Comparison of ENCODE assay signal across 10 mouse cellular contexts in the genomic region with DNA sequence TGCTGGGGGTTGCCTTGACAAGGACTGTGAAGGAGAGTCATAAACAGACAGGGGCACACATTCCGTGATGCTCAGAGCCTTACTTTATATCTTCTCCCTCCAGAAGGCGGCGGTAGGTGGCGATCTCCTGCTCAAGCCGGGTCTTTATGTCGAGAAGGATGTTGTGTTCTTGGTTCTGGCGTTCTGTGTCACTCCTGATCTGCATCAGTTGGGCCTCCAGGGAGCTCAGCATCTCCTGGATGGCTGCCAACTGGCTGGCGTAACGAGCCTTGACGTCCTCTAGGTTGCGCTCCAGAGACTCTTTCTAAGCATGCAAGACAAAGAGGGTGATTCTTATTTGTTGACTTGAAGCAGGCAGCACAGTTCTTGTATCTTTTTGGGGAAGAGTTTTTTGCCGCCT. TPM values are rescaled to one million over a fixed set of nuclear protein-coding genes. Genes with fewer than 3 reads are reported as not detected.
DNase-seq lines count a peak whose midpoint lies in the region; ATAC-seq and TF ChIP-seq lines count a peak whose summit lies in the region.
"Had no signal": no experiment of that assay in that cellular context is flagged by ENCODE, and none has a peak within 500 bp of the region (broad histone marks: within the 10 kb centered on the region; RNA-seq: fewer than 3 reads in every experiment).

No protein-coding gene starts in this region.

- H3K27me3 ChIP-seq in forebrain, embryonic 14.5 days (replicated peaks; ENCODE audit: control insufficient read depth, insufficient read depth, low read length): no peaks in the 10 kb centered on the region
- H3K27me3 ChIP-seq in forebrain, embryonic 15.5 days: no peaks in the 10 kb centered on the region
- H3K27me3 ChIP-seq in lung, postnatal 0 days (replicated peaks; ENCODE audit: insufficient read depth, low read length): no peaks in the 10 kb centered on the region
- no peaks in the 10 kb centered on the region for H3K27me3 ChIP-seq in midbrain, embryonic 16.5 days (ENCODE audit: control insufficient read depth, insufficient read depth, low read depth, low read length)

- H3K36me3 ChIP-seq in forebrain, embryonic 14.5 days (ENCODE audit: control insufficient read depth, insufficient read depth, low read length): no peaks in the 10 kb centered on the region
- H3K36me3 ChIP-seq in forebrain, embryonic 15.5 days: no peaks in the 10 kb centered on the region
- H3K36me3 ChIP-seq in lung, postnatal 0 days (ENCODE audit: insufficient read depth, low read length): no peaks in the 10 kb centered on the region
- H3K36me3 ChIP-seq in midbrain, embryonic 16.5 days (ENCODE audit: control insufficient read depth, insufficient read depth, low read length): no peaks in the 10 kb centered on the region

- DNase-seq in forebrain, embryonic 14.5 days (ENCODE audit: low spot score): peak; percentile 78
- peak; percentile 43 for DNase-seq in lung, postnatal 0 days (ENCODE audit: low spot score)
- DNase-seq in lung, postnatal 14 days: no peak
- DNase-seq in brain, embryonic 14.5 days (ENCODE audit: low read depth): peak; percentile 85
- DNase-seq in mesoderm, embryonic 11.5 days (ENCODE audit: low read depth, low spot score): peak; percentile 33
- DNase-seq in natural killer cell, adult 2 months (ENCODE audit: low spot score in 2 of 2): no peak

- no peak for TF ChIP-seq EP300 in lung, postnatal 0 days (IDR thresholded peaks at IDR 0.05)

- WGBS in forebrain, embryonic 14.5 days: 36% methylated on average over 12 of the region's 12 CpGs
- 38% methylated on average over 12 of the region's 12 CpGs for WGBS in forebrain, embryonic 15.5 days
- WGBS in lung, postnatal 0 days: 36% methylated on average over 12 of the region's 12 CpGs
- 34% methylated on average over 12 of the region's 12 CpGs for WGBS in midbrain, embryonic 16.5 days

- H3K4me1 ChIP-seq in forebrain, embryonic 14.5 days (ENCODE audit: control insufficient read depth, insufficient read depth, low read length): no peaks in the 10 kb centered on the region
- H3K4me1 ChIP-seq in forebrain, embryonic 15.5 days: no peaks in the 10 kb centered on the region
- no peaks in the 10 kb centered on the region for H3K4me1 ChIP-seq in lung, postnatal 0 days (ENCODE audit: insufficient read depth, low read depth, low read length)
- H3K4me1 ChIP-seq in midbrain, embryonic 16.5 days (ENCODE audit: control insufficient read depth, insufficient read depth, low read length): 0 out of 2 replicates have a peak, but pooled peaks cover 2% of the 10 kb centered on the region

- no peak overlapping the region for H3K9ac ChIP-seq in forebrain, embryonic 14.5 days (ENCODE audit: low read length)
- H3K9ac ChIP-seq in forebrain, embryonic 15.5 days (replicated peaks): no peak overlapping the region
- no peak overlapping the region for H3K9ac ChIP-seq in lung, postnatal 0 days (replicated peaks; ENCODE audit: low read depth)
- no peak overlapping the region for H3K9ac ChIP-seq in midbrain, embryonic 16.5 days (ENCODE audit: low read depth, low read length)

- no peaks in the 10 kb centered on the region for H3K9me3 ChIP-seq in forebrain, embryonic 14.5 days (replicated peaks; ENCODE audit: control insufficient read depth, low read length)
- no peaks in the 10 kb centered on the region for H3K9me3 ChIP-seq in forebrain, embryonic 15.5 days
- no peaks in the 10 kb centered on the region for H3K9me3 ChIP-seq in lung, postnatal 0 days (ENCODE audit: low read length)
- no peaks in the 10 kb centered on the region for H3K9me3 ChIP-seq in midbrain, embryonic 16.5 days (replicated peaks; ENCODE audit: control insufficient read depth, low read length, poor library complexity, severe bottlenecking)

- H3K4me2 ChIP-seq in forebrain, embryonic 14.5 days (ENCODE audit: low read length): no peak overlapping the region
- no peak overlapping the region for H3K4me2 ChIP-seq in forebrain, embryonic 15.5 days (replicated peaks)
- H3K4me2 ChIP-seq in lung, postnatal 0 days (replicated peaks; ENCODE audit: low read depth, low read length): no peak overlapping the region
- no peak overlapping the region for H3K4me2 ChIP-seq in midbrain, embryonic 16.5 days (ENCODE audit: low read length)

- TF ChIP-seq POLR2A in brain, embryonic 14.5 days (IDR thresholded peaks at IDR 0.05; ENCODE audit: borderline replicate concordance, extremely low read depth, insufficient read depth, insufficient read length, poor library complexity, severe bottlenecking): no peak

- H3K27ac ChIP-seq in forebrain, embryonic 14.5 days (ENCODE audit: low read depth, low read length): no peak overlapping the region
- H3K27ac ChIP-seq in forebrain, embryonic 15.5 days (replicated peaks): no peak overlapping the region
- no peak overlapping the region for H3K27ac ChIP-seq in lung, postnatal 0 days (ENCODE audit: low read length)
- no peak overlapping the region for H3K27ac ChIP-seq in midbrain, embryonic 16.5 days (ENCODE audit: low read length)

- no peak overlapping the region for H3K4me3 ChIP-seq in forebrain, embryonic 14.5 days (ENCODE audit: low read depth, low read length)
- no peak overlapping the region for H3K4me3 ChIP-seq in forebrain, embryonic 15.5 days
- no peak overlapping the region for H3K4me3 ChIP-seq in lung, postnatal 0 days (ENCODE audit: low read depth, low read length)
- H3K4me3 ChIP-seq in midbrain, embryonic 16.5 days (ENCODE audit: low read depth, low read length): no peak overlapping the region

- peak; percentile 15; the same call in 1 of the 2 replicates for ATAC-seq in forebrain, embryonic 14.5 days
- ATAC-seq in forebrain, embryonic 15.5 days (replicated peaks): no peak
- ATAC-seq in lung, postnatal 0 days: no peak
- ATAC-seq in midbrain, embryonic 16.5 days: no peak

- TF ChIP-seq CTCF in lung, postnatal 0 days (IDR thresholded peaks at IDR 0.05): peak; percentile 24; the same call in 1 of the 2 replicates
- peak; percentile 28; the same call in 1 of the 2 replicates for TF ChIP-seq CTCF in brain, embryonic 14.5 days (IDR thresholded peaks at IDR 0.05; ENCODE audit: borderline replicate concordance, extremely low read depth, insufficient read depth, insufficient read length)

RNA-seq across cellular contexts. Expression of gene Krt20, which starts 7.3 kb away (rescaled TPM):
- polyA plus RNA-seq in forebrain, embryonic 14.5 days (2014; fragmentation: Nextera tagmentation; extraction: Ambion mirVana): not detected in 2 replicates
- not detected in 2 replicates for polyA plus RNA-seq in forebrain, embryonic 15.5 days (2015; fragmentation: Nextera tagmentation; extraction: Ambion mirVana)
- polyA plus RNA-seq in lung, postnatal 0 days (2015; fragmentation: Nextera tagmentation; extraction: Ambion mirVana): 0.27 and 0.31 TPM in 2 replicates
- 0.14 TPM in 1 of 2 replicates, not detected in the other for polyA plus RNA-seq in brain, embryonic 14.5 days (2012; rRNA removed)
- polyA plus RNA-seq in midbrain, embryonic 16.5 days (2015; fragmentation: Nextera tagmentation; extraction: Ambion mirVana): 0.21 and 0.34 TPM in 2 replicates

RNA-seq across cellular contexts. Expression of gene Krt12, which starts 8.6 kb away (rescaled TPM):
- polyA plus RNA-seq in forebrain, embryonic 14.5 days (2014; fragmentation: Nextera tagmentation; extraction: Ambion mirVana): 0.23 TPM in 1 of 2 replicates, not detected in the other
- 0.22 and 0.23 TPM in 2 replicates for polyA plus RNA-seq in forebrain, embryonic 15.5 days (2015; fragmentation: Nextera tagmentation; extraction: Ambion mirVana)
- not detected in 2 replicates for polyA plus RNA-seq in lung, postnatal 0 days (2015; fragmentation: Nextera tagmentation; extraction: Ambion mirVana)
- polyA plus RNA-seq in brain, embryonic 14.5 days (2012; rRNA removed): 0.04 and 0.05 TPM in 2 replicates
- 0.14 TPM in 1 of 2 replicates, not detected in the other for polyA plus RNA-seq in midbrain, embryonic 16.5 days (2015; fragmentation: Nextera tagmentation; extraction: Ambion mirVana)
- polyA plus RNA-seq: gonadal fat pad, adult 2 months had no signal

RNA-seq across cellular contexts. Expression of gene Krt10, which starts 41.5 kb away (rescaled TPM):
- 30.9 and 33.3 TPM in 2 replicates for polyA plus RNA-seq in forebrain, embryonic 14.5 days (2014; fragmentation: Nextera tagmentation; extraction: Ambion mirVana)
- 31.6 and 36.1 TPM in 2 replicates for polyA plus RNA-seq in forebrain, embryonic 15.5 days (2015; fragmentation: Nextera tagmentation; extraction: Ambion mirVana)
- 18.4 and 19.6 TPM in 2 replicates for polyA plus RNA-seq in lung, postnatal 0 days (2015; fragmentation: Nextera tagmentation; extraction: Ambion mirVana)
- 11.9 and 20.0 TPM in 2 replicates for polyA plus RNA-seq in brain, embryonic 14.5 days (2012; rRNA removed)
- polyA plus RNA-seq in midbrain, embryonic 16.5 days (2015; fragmentation: Nextera tagmentation; extraction: Ambion mirVana): 28.9 and 29.8 TPM in 2 replicates

RNA-seq across cellular contexts. Expression of gene Krt28, which starts 56.0 kb away (rescaled TPM):
- polyA plus RNA-seq in forebrain, embryonic 14.5 days (2014; fragmentation: Nextera tagmentation; extraction: Ambion mirVana): 0.17 and 0.34 TPM in 2 replicates
- polyA plus RNA-seq in forebrain, embryonic 15.5 days (2015; fragmentation: Nextera tagmentation; extraction: Ambion mirVana): 0.14 and 0.33 TPM in 2 replicates
- polyA plus RNA-seq in lung, postnatal 0 days (2015; fragmentation: Nextera tagmentation; extraction: Ambion mirVana): 0.17 and 0.19 TPM in 2 replicates
- polyA plus RNA-seq in brain, embryonic 14.5 days (2012; rRNA removed): 0.23 and 0.25 TPM in 2 replicates
- 0.29 and 0.46 TPM in 2 replicates for polyA plus RNA-seq in midbrain, embryonic 16.5 days (2015; fragmentation: Nextera tagmentation; extraction: Ambion mirVana)
- polyA plus RNA-seq: gonadal fat pad, adult 2 months; liver, embryonic 16.5 days had no signal

Comparison
In these comparisons a context has a peak if more than half of its experiments do, and no peak if none do; other contexts are left out.
1. DNase-seq: peak in forebrain, embryonic 14.5 days (single experiment), lung, postnatal 0 days (single experiment), brain, embryonic 14.5 days (single experiment) and mesoderm, embryonic 11.5 days (single experiment); none in lung, postnatal 14 days (single experiment) and natural killer cell, adult 2 months (0 of 2).